Comparison of ENCODE assay signal across 8 mouse cellular contexts in genomic region chr2:168117553-168117952, GRCm38 (mm10). TPM values are rescaled to one million over a fixed set of nuclear protein-coding genes. Genes with fewer than 3 reads are reported as not detected.
DNase-seq lines count a peak whose midpoint lies in the region; ATAC-seq and TF ChIP-seq lines count a peak whose summit lies in the region.

No protein-coding gene starts in this region.

- intact Hi-C loops in left cerebral cortex, postnatal 4 days (cut with DNase I): no loop called here

- TF ChIP-seq POLR2A in lung, adult 2 months (IDR thresholded peaks at IDR 0.05; ENCODE audit: borderline replicate concordance, extremely low read depth, low read depth, low read length): no peak
- no peak for TF ChIP-seq POLR2A in embryonic fibroblast, embryonic 13.5 days (IDR thresholded peaks at IDR 0.05; ENCODE audit: low read depth, low read length)

- H3K9me3 ChIP-seq in intestine, embryonic 14.5 days (ENCODE audit: control insufficient read depth, low read length): no peaks in the 10 kb centered on the region
- H3K9me3 ChIP-seq in midbrain, postnatal 0 days (ENCODE audit: low read length): no peaks in the 10 kb centered on the region

- no peaks in the 10 kb centered on the region for H3K27me3 ChIP-seq in intestine, embryonic 14.5 days (replicated peaks; ENCODE audit: control insufficient read depth, insufficient read depth, low read length)
- H3K27me3 ChIP-seq in midbrain, postnatal 0 days (ENCODE audit: insufficient read depth, low read length): peaks cover 5% of the 10 kb centered on the region; the same call in 1 of the 2 replicates

- H3K27ac ChIP-seq in embryonic fibroblast, embryonic 13.5 days (ENCODE audit: insufficient read depth, low read length): no peak overlapping the region
- H3K27ac ChIP-seq in intestine, embryonic 14.5 days (ENCODE audit: low read depth): no peak overlapping the region
- H3K27ac ChIP-seq in midbrain, postnatal 0 days (ENCODE audit: low read depth, low read length): no peak overlapping the region

- WGBS in lung, adult 2 months: 5% methylated on average over 13 of the region's 13 CpGs
- 0% methylated on average over 13 of the region's 13 CpGs for WGBS in intestine, embryonic 14.5 days
- WGBS in midbrain, postnatal 0 days: 4% methylated on average over 13 of the region's 13 CpGs

- H3K4me2 ChIP-seq in intestine, embryonic 14.5 days (ENCODE audit: low read length): peak overlapping the region; percentile 74
- H3K4me2 ChIP-seq in midbrain, postnatal 0 days (ENCODE audit: low read depth, low read length, poor library complexity, severe bottlenecking): peak overlapping the region; percentile 76

- H3K4me1 ChIP-seq in lung, adult 2 months (ENCODE audit: control insufficient read depth, insufficient read depth, low read length): peaks cover 3% of the 10 kb centered on the region; the same call in 1 of the 2 replicates
- H3K4me1 ChIP-seq in embryonic fibroblast, embryonic 13.5 days (ENCODE audit: control insufficient read depth, insufficient read depth, low read length): no peaks in the 10 kb centered on the region
- H3K4me1 ChIP-seq in intestine, embryonic 14.5 days (replicated peaks; ENCODE audit: control insufficient read depth, insufficient read depth, low read length): peaks cover 23% of the 10 kb centered on the region
- H3K4me1 ChIP-seq in midbrain, postnatal 0 days (ENCODE audit: insufficient read depth, low read length): no peaks in the 10 kb centered on the region

- TF ChIP-seq CTCF in lung, adult 2 months (IDR thresholded peaks at IDR 0.05; ENCODE audit: insufficient read depth, low read length): no peak
- no peak for TF ChIP-seq CTCF in embryonic fibroblast, embryonic 13.5 days (IDR thresholded peaks at IDR 0.05; ENCODE audit: borderline replicate concordance, insufficient read depth, low read length)
- no peak for TF ChIP-seq CTCF in midbrain, postnatal 0 days (IDR thresholded peaks at IDR 0.05)

- H3K36me3 ChIP-seq in intestine, embryonic 14.5 days (ENCODE audit: control insufficient read depth, insufficient read depth, low read length): no peaks in the 10 kb centered on the region
- no peaks in the 10 kb centered on the region for H3K36me3 ChIP-seq in midbrain, postnatal 0 days (ENCODE audit: insufficient read depth, low read length)

- peak overlapping the region; percentile 59 for H3K4me3 ChIP-seq in lung, adult 2 months (replicated peaks; ENCODE audit: extremely low read depth, low read depth, low read length)
- H3K4me3 ChIP-seq in embryonic fibroblast, embryonic 13.5 days (ENCODE audit: insufficient read depth, low read length): peak overlapping the region; percentile 11; the same call in 1 of the 2 replicates
- peak overlapping the region; percentile 39 for H3K4me3 ChIP-seq in intestine, embryonic 14.5 days (ENCODE audit: low read depth, low read length)
- H3K4me3 ChIP-seq in midbrain, postnatal 0 days (ENCODE audit: low read depth, low read length): peak overlapping the region; percentile 32

- no peak for DNase-seq in lung, adult 2 months
- no peak for DNase-seq in lung, postnatal 14 days
- no peak for DNase-seq in intestine, embryonic 14.5 days (ENCODE audit: low spot score)
- DNase-seq in midbrain, postnatal 0 days (ENCODE audit: low spot score): no peak
- no peak for DNase-seq in left cerebral cortex, postnatal 4 days
- DNase-seq in T-cell, adult 2 months (ENCODE audit: low spot score): no peak
- DNase-seq in urinary bladder, adult 18-20 months (ENCODE audit: low spot score in 2 of 2): no peak

- peak; percentile 33 for ATAC-seq in intestine, embryonic 14.5 days (replicated peaks; ENCODE audit: low FRiP score, low TSS enrichment, low read depth)
- no peak for ATAC-seq in midbrain, postnatal 0 days (ENCODE audit: low FRiP score)

- H3K9ac ChIP-seq in intestine, embryonic 14.5 days (ENCODE audit: low read length): peak overlapping the region; percentile 40; the same call in 1 of the 2 replicates
- peak overlapping the region; percentile 50 for H3K9ac ChIP-seq in midbrain, postnatal 0 days (replicated peaks; ENCODE audit: low read length, poor library complexity, severe bottlenecking)

RNA-seq across cellular contexts. Expression of gene Pard6b, which starts 36.7 kb away (rescaled TPM):
- polyA plus RNA-seq in lung, adult 2 months (2012; rRNA removed): 51.6 and 60.1 TPM in 2 replicates
- 1.6 and 2.6 TPM in 2 replicates for polyA plus RNA-seq in embryonic fibroblast, embryonic 13.5 days (2011; ENCODE audit: insufficient read length, low read depth, missing spikeins)
- polyA plus RNA-seq in intestine, embryonic 14.5 days (2014; fragmentation: Nextera tagmentation; extraction: Ambion mirVana): 20.0 and 21.6 TPM in 2 replicates
- total RNA-seq in midbrain, postnatal 0 days (2014; rRNA removed): 6.6 and 6.8 TPM in 2 replicates
- 3.9 and 5.1 TPM in 2 replicates for polyA plus RNA-seq in midbrain, postnatal 0 days (2015; fragmentation: Nextera tagmentation; extraction: Ambion mirVana)
- total RNA-seq in left cerebral cortex, postnatal 4 days (2021): 1 to 10 TPM; 4.3 to 4.9 TPM
